Mouse (Mus musculus) right cerebral cortex, postnatal 36 days (tissue): ENCODE data around the gene H2-M11.

Source experiments
- DNase-seq, 2 experiments: peaks; one replicate each; pipeline ENCODE4 v3.0.0; 2022; ENCODE audit warnings: low spot score in 2 of 2, mixed read lengths in 1 of 2

The H2-M11 gene

DNA sequence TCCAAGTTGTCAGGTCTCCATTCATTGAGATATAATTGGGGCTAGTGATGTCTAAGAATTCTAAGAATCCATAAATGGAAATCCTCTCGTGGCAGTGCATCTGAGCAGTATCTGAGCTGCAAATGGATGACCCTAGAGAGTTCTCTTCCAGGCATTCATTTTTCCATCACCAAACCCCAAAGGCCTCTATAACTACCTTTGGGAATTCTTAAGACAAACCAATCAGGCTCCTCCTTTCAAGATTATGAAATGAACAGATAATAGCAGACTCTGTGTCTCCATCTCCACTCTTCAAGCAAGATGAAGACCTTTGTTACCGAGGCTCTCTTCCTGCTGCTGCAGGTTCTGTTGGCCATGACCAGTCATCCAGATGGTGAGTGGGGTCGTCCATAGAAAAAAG lies at the start of gene H2-M11:
Gene H2-M11, plus strand, starts transcription at position 301 of the 400 bp plus-strand sequence.
- no peak for DNase-seq

DNA sequence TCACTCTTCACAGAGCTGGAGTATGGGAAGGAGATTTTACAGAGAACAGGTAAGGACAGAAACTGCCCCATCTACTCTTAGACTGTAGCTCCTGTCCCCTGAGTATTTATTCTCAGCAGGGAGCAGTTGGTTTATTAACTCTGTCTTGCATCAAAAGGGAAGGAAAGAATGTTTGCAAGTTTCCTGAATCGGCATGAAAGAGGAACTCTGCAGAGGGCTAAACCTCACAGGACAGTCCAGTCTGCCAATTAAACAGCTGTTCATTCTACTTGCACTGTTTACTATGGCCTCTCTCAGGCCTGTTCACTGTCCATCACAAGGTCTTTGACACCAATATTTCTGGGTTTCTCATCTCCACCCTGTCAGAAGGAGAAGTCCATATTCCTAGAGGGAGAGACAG lies 46.4 kb upstream of the H2-M11 start:
- DNase-seq = no peak

- no peak for DNase-seq
Measured at GRCm38 (mm10) chr17:36503910-36504309, 43.0 kb upstream of the H2-M11 start.
